Mouse (Mus musculus) liver, embryonic 14.5 days (tissue): Measurements from ENCODE around the gene Olfr9. TPM values are rescaled to one million over a fixed set of nuclear protein-coding genes. Genes with fewer than 3 reads are reported as not detected.
A peak's percentile ranks its signal among the peaks of the same experiment; 100 is the strongest.

Experiments
- ATAC-seq: fragments of 200-750 bp; cut with Nextera tagmentation; 2 replicates; pipeline ENCODE4 v1.8.0; 2017; ENCODE audit warnings: moderate number of reproducible peaks, mild to moderate bottlenecking, moderate library complexity; ENCODE audit not compliant: insufficient read depth
- DNase-seq, 3 experiments: peaks; one replicate each; pipeline ENCODE4 v3.0.0-alpha.2; 2012 to 2013; ENCODE audit warnings: low read depth in 3 of 3, low spot score in 3 of 3
- H3K27ac ChIP-seq: fragments of 300-500 bp; sonication (generic); 2 replicates; pipeline ENCODE4 v1.5.1; 2014; ENCODE audit warnings: moderate library complexity, mild to moderate bottlenecking, control low read depth, inconsistent platforms
- H3K27me3 ChIP-seq: fragments of 300-500 bp; sonication (generic); 2 replicates; pipeline ENCODE4 v1.6.1; 2014; ENCODE audit warnings: mild to moderate bottlenecking, low read length, moderate library complexity; ENCODE audit not compliant: control insufficient read depth, insufficient read depth
- H3K36me3 ChIP-seq: fragments of 300-500 bp; sonication (generic); replicated peaks from 2 replicates; pipeline ENCODE4 v1.6.1; 2014; ENCODE audit warnings: low read depth; ENCODE audit not compliant: control insufficient read depth, insufficient read depth
- H3K4me1 ChIP-seq, 2 experiments: fragments of 200-500 bp in 1 of 2; fragments of 300-500 bp in 1 of 2; sonication (generic) in 1 of 2; replicated peaks; 2 replicates each; pipeline ENCODE4 v1.6.1; 2012 to 2014; ENCODE audit warnings: antibody characterized with exemption in 1 of 2, inconsistent platforms in 1 of 2, low read length in 1 of 2; ENCODE audit not compliant: control insufficient read depth in 2 of 2, insufficient read depth in 2 of 2
- H3K4me2 ChIP-seq: fragments of 300-500 bp; sonication (generic); 2 replicates; pipeline ENCODE4 v1.6.1; 2014; ENCODE audit warnings: low read depth, mild to moderate bottlenecking, control low read depth, moderate library complexity
- H3K4me3 ChIP-seq, 2 experiments: fragments of 200-500 bp in 1 of 2; fragments of 300-500 bp in 1 of 2; sonication (generic) in 1 of 2; 2 replicates each; pipeline ENCODE4 v1.5.1; 2012 to 2014; ENCODE audit warnings: low read depth in 2 of 2, low read length in 2 of 2, mild to moderate bottlenecking in 2 of 2, control low read depth in 1 of 2, inconsistent platforms in 1 of 2, moderate library complexity in 1 of 2; ENCODE audit not compliant: insufficient read depth in 1 of 2
- H3K9ac ChIP-seq: fragments of 300-500 bp; sonication (generic); replicated peaks from 2 replicates; pipeline ENCODE4 v1.6.1; 2014; ENCODE audit warnings: mild to moderate bottlenecking, control low read depth, moderate library complexity
- H3K9me3 ChIP-seq: fragments of 300-500 bp; sonication (generic); 2 replicates; pipeline ENCODE4 v1.6.1; 2016; ENCODE audit warnings: low read length, mixed read lengths; ENCODE audit not compliant: control insufficient read depth
- CTCF ChIP-seq: IDR thresholded peaks from 2 replicates; pipeline ENCODE4 v1.5.1; 2016; ENCODE audit warnings: antibody characterized with exemption, low read depth, control low read depth
- EP300 ChIP-seq: IDR thresholded peaks from 2 replicates; pipeline ENCODE4 v1.6.1; 2016; ENCODE audit warnings: antibody characterized with exemption, low read depth
- WGBS: fragments of 180-500 bp; shearing (Covaris S2); extraction: QIAGEN DNeasy Blood & Tissue Kit; methylation state at CpG from one replicate; pipeline ENCODE4 v1.1.7; 2014; ENCODE audit not compliant: insufficient replicate concordance; 5-methylcytosine and 5-hydroxymethylcytosine counted together
- polyA plus RNA-seq, 2 experiments: library from polyadenylated mRNA; depleted of rRNA in 1 of 2; stranded (reverse) in 1 of 2; unstranded in 1 of 2; fragments of >200 nt; fragmentation: Nextera tagmentation in 1 of 2; extraction: Ambion mirVana in 1 of 2; gene quantifications; 2 replicates each; pipeline versions ENCODE4 v1.2.1 to v1.2.3; 2012 to 2014

Gene Olfr9
- polyA plus RNA-seq, 2 experiments = not detected

DNA sequence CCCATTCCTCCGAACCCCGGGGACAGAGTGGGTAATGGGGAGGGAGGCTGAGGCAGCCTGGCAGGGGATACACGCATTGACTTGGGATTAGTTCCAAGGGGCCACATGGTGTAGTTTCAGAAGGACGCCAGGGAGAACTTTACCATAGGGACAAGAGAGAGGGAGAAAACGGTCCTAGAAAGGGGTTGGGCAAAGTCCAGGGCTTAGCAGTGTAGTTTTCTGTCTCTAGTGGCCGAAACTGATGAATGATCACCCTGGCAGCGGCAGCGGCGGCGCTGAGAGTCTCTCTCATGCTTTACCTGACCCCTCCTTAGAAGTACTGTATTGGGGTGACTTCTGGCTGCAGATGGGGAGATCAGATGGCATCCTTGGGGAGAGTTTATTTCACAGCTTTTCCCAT lies 30.9 kb upstream of the Olfr9 start:
- no peaks in the 10 kb centered on the region; the same call in 1 of the 2 replicates for H3K27me3 ChIP-seq
- WGBS = 59% methylated on average over 10 of the region's 10 CpGs
- TF ChIP-seq EP300 (no peak), CTCF (no peak)
- H3K4me2 ChIP-seq = no peak overlapping the region
- 0 out of 4 replicates have a peak, but pooled peaks cover 0 to 2% of the 10 kb centered on the region in 2 experiments for H3K4me1 ChIP-seq
- H3K4me3 ChIP-seq = no peak overlapping the region
- DNase-seq = no peak
- no peak overlapping the region for H3K27ac ChIP-seq
- no peaks in the 10 kb centered on the region for H3K9me3 ChIP-seq
- no peak overlapping the region for H3K9ac ChIP-seq
- H3K36me3 ChIP-seq = no peaks in the 10 kb centered on the region
- no peak for ATAC-seq

DNA sequence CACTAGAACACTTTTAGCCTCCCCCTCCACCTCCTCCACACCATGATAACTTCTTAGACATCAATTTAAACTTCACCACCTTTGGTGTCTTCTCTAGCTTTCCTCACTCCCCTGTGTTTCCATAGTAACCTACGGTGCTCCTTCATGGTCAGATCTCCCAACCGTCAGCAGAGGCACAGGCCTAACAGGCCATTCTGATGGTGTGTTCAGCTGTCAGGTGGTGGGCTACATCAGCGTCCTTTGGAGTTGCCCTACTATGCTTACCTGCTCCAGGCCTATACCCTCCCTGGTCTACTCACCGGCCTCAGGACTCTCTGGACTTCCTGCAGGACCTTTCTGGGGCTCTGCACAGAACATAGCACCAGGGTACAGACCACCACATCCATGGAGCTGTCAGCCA lies 29.1 kb upstream of the Olfr9 start:
- Histone ChIP-seq H3K9me3 (no peaks in the 10 kb centered on the region), H3K36me3 (no peaks in the 10 kb centered on the region), H3K4me2 (no peak overlapping the region), H3K27me3 (no peaks in the 10 kb centered on the region; the same call in 1 of the 2 replicates), H3K27ac (no peak overlapping the region), H3K4me3 (no peak overlapping the region), H3K9ac (no peak overlapping the region), H3K4me1 (peaks cover 0 to 6% of the 10 kb centered on the region in 2 experiments; a peak in 1 of 4 replicates)
- ATAC-seq (no peak), DNase-seq (no peak)
- no peak for TF ChIP-seq CTCF
- no peak for TF ChIP-seq EP300
- 61% methylated on average over 4 of the region's 4 CpGs for WGBS

DNA sequence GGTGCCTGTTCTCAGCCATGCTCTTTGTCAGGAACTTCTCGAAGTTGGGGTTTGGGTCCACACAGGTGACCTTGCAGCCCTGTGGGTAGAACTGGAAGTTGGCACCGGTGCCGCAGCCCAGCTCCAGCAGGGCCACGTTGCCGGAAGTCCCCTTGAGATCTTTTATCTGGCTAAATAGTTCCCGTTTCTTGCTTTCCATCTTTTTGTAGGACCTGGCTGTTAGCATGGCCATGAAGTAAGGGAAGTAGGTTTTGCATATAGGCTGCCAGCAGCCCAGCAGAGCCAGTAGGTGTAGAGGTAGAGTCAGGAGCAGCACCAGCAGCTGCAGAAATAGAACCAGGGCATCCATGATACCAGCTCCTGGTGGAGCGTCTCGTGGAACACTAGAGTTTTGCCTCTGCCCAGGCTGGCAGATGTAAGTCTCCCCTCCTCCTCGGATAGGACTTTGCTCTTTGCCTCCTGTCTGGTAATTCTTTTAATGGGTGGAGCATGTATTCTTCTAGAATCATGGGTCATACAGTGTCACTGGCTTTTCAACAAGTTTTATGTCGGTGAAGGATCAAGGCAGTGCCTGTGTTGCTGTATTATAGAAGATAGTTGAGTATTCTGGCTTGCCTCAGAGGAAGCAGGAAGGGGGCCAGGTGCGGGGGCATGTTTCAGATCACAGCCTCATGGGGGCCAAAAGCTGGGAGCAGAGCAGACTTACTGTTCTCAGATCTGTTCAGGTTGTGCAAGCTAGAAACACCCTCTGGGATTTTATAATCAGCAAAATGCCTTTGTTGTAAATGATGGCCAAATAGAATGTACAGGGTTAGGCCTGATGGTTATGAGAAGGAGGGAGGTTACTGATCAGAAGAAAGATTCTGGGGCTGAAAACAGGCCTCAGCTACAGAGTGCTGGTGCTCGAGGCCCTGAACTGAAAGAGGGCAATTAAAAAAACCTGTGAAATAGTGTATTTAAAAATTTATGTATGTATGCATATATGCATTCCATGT lies 28.3 kb upstream of the Olfr9 start, which contains the start of gene Mettl7b:
Mettl7b (minus strand) TSS at position 399 of the 995 bp plus-strand sequence.
- Histone ChIP-seq H3K4me2 (no peak within 1 kb of the TSS), H3K4me1 (peaks cover 0 to 6% of the 10 kb centered on the region in 2 experiments; a peak in 1 of 4 replicates), H3K4me3 (no peak within 1 kb of the TSS), H3K9me3 (no peaks in the 10 kb centered on the region), H3K9ac (no peak within 1 kb of the TSS), H3K27me3 (no peaks in the 10 kb centered on the region; the same call in 1 of the 2 replicates), H3K36me3 (no peaks in the 10 kb centered on the region), H3K27ac (no peak within 1 kb of the TSS)
- 50% methylated on average over 12 of the region's 12 CpGs for WGBS
- DNase-seq (no peak), ATAC-seq (no peak)
- TF ChIP-seq EP300 (no peak), CTCF (no peak)

DNA sequence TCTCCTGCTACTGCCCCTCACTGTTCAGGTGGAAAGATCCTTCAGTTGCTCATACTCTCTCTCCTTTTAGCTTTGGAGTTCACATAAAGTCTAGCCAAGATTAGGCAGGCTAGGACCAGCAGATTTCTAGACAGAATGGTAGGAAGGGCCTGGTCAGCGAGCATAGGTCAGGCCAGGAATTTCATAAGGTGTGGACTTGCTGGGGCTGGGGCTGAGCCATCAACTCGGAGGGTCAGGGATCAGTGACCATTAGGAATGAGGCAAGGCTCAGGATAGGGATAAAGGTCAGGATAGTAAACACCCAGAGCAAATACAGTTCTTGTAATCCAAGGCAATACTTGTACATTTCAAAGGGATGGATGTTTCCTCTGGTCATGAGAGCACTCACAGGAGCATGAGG lies 24.3 kb upstream of the Olfr9 start:
- Histone ChIP-seq H3K4me3 (no peak overlapping the region), H3K27ac (no peak overlapping the region), H3K27me3 (no peaks in the 10 kb centered on the region), H3K9me3 (no peaks in the 10 kb centered on the region), H3K36me3 (no peaks in the 10 kb centered on the region), H3K4me1 (peaks cover 0 to 6% of the 10 kb centered on the region in 2 experiments; a peak in 1 of 4 replicates), H3K4me2 (no peak overlapping the region), H3K9ac (no peak overlapping the region)
- TF ChIP-seq CTCF (no peak), EP300 (no peak)
- ATAC-seq = peak; percentile 77
- 36% methylated on average over 2 of the region's 2 CpGs for WGBS
- peak in 2 of 3 experiments; percentile 15 to 20 for DNase-seq

DNA sequence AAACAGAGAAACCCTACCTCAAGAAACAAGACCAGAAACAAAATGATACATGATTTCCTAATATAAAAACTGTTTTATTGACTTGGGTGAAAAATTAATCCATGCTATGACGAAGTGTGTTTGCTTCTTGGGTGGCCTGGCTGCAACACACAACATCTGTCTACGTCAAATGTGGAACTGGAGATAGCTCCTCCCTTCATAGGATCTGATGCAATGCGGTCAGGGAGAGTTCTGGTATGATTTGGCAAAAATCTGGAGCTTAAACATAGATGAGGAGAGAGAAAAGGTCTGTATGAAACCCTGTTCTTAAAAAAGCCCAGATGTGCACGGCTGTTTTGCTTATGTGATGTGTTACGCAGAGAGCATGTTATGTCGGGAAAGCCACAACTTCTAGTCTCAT lies 23.4 kb upstream of the Olfr9 start:
- no peak for ATAC-seq
- peaks cover 0 to 4% of the 10 kb centered on the region in 2 experiments; a peak in 1 of 4 replicates for H3K4me1 ChIP-seq
- no peaks in the 10 kb centered on the region for H3K27me3 ChIP-seq
- WGBS = 52% methylated on average over 6 of the region's 6 CpGs
- no peaks in the 10 kb centered on the region for H3K36me3 ChIP-seq
- no peak for DNase-seq
- H3K4me3 ChIP-seq = no peak overlapping the region
- no peak overlapping the region for H3K9ac ChIP-seq
- H3K27ac ChIP-seq = no peak overlapping the region
- no peak overlapping the region for H3K4me2 ChIP-seq
- TF ChIP-seq EP300 (no peak), CTCF (no peak)
- H3K9me3 ChIP-seq = no peaks in the 10 kb centered on the region
